Mouse (Mus musculus): ENCODE measurements at regions not wholly inside any gene's neighbourhood (a gene's known extent, or its start where the extent isn't known, plus 50 kb on each side); places are given as distances from the start of the nearest gene placed in this dataset.

DNA sequence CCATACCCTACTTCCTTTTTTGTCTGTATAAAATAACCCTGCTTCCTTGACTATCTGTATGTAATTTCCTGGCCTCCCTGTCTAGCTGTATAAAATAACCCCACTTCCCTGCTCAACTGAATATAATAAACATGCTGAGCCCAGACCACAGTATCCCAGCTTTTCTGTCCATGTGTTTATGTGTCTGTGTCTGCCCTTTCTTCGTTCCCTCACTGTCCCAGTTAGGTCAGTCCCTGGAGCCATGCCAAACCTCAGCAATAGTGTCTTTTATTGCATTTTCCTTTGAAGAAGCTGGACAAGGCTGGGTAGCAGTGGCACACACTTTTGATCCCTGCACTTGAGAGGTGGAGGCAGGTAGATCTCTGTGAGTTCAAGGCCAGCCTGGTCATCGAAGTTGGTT, 198.0 kb upstream of the Tac1 start:
- Histone ChIP-seq H3K79me2 (ENCODE audit: control insufficient read depth, insufficient read depth, low read length, poor library complexity) (no peaks in the 10 kb centered on the region), H3K27ac (ENCODE audit: control insufficient read depth, low read depth, low read length) (no peak overlapping the region), H3K4me3 (ENCODE audit: control insufficient read depth in 1 of 2, insufficient read depth in 1 of 2, low read depth in 2 of 2, low read length in 2 of 2) (no peak overlapping the region), H3K27me3 (ENCODE audit: control insufficient read depth in 1 of 2, insufficient read depth in 2 of 2, low read length in 2 of 2) (no peaks in the 10 kb centered on the region), H3K9ac (ENCODE audit: control insufficient read depth, low read depth, low read length, poor library complexity, severe bottlenecking) (no peak overlapping the region), H3K4me1 (ENCODE audit: control insufficient read depth in 1 of 2, insufficient read depth in 2 of 2, low read length in 2 of 2) (no peaks in the 10 kb centered on the region), H3K9me3 (replicated peaks; ENCODE audit: insufficient read depth, low read length) (no peaks in the 10 kb centered on the region), H3K36me3 (ENCODE audit: control insufficient read depth in 1 of 2, insufficient read depth in 2 of 2, low read length in 2 of 2) (no peaks in the 10 kb centered on the region)
- no peak for DNase-seq (ENCODE audit: low read depth, low spot score)
- TF ChIP-seq MAZ (IDR thresholded peaks at IDR 0.05; ENCODE audit: low read depth, low read length), result no peak
- TF ChIP-seq ELF1 (IDR thresholded peaks at IDR 0.05; ENCODE audit: low read depth, low read length), result no peak
- no peak for TF ChIP-seq MAFK (IDR thresholded peaks at IDR 0.05; ENCODE audit: borderline replicate concordance, low read depth, low read length)
- TF ChIP-seq ZNF384 (IDR thresholded peaks at IDR 0.05; ENCODE audit: low read depth, low read length), result no peak
- no peak for TF ChIP-seq CHD1 (IDR thresholded peaks at IDR 0.05; ENCODE audit: low read depth, low read length)
- no peak for TF ChIP-seq POLR2AphosphoS2 (IDR thresholded peaks at IDR 0.05; ENCODE audit: low read length)
- TF ChIP-seq KAT2A (conservative IDR thresholded peaks at IDR 0.05; ENCODE audit: low read depth, low read length), result no peak
- no peak for TF ChIP-seq MXI1 (IDR thresholded peaks at IDR 0.05; ENCODE audit: low read depth, low read length)
- no peak for TF ChIP-seq TAL1 (IDR thresholded peaks at IDR 0.05; ENCODE audit: low read length)
- TF ChIP-seq GABPA (IDR thresholded peaks at IDR 0.05; ENCODE audit: low read depth, low read length), result no peak
- no peak for TF ChIP-seq HCFC1 (IDR thresholded peaks at IDR 0.05; ENCODE audit: low read depth, low read length)
- TF ChIP-seq EP300 (IDR thresholded peaks at IDR 0.05; ENCODE audit: low read depth in 1 of 2, low read length in 2 of 2), result no peak
- TF ChIP-seq MEF2A (IDR thresholded peaks at IDR 0.05; ENCODE audit: extremely low read depth, insufficient replicate concordance, low read depth, low read length, poor library complexity, severe bottlenecking), result no peak
- no peak for TF ChIP-seq ETS1 (IDR thresholded peaks at IDR 0.05; ENCODE audit: low read depth, low read length)
- no peak for TF ChIP-seq CHD2 (IDR thresholded peaks at IDR 0.05; ENCODE audit: low read length)
- no peak for TF ChIP-seq GATA1 (IDR thresholded peaks at IDR 0.05; ENCODE audit: low read depth, low read length)
- no peak for TF ChIP-seq CTCF (IDR thresholded peaks at IDR 0.05 in 2 of 3, conservative IDR thresholded peaks at IDR 0.05 in 1 of 3; ENCODE audit: control insufficient read depth in 1 of 3, insufficient read depth in 1 of 3, low read depth in 2 of 3, low read length in 3 of 3, poor library complexity in 1 of 3, severe bottlenecking in 1 of 3)

DNA sequence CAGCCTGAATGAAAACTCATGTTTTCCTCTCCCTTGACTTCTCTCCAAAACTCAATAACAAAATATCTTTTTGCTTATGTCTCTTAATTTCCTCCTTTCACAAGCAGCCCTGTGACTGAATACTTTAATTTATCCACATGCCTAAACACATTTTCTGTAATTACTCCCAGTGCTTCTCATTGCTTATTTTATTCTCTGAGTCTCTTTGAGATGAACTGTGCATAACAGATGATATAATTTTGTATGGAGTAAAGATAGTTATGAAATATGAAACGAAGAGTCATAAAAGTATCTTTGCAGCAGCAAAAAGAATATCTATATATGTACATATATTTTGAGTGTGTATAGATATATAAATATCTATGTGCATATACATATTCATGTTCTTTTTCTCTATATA, 187.5 kb upstream of the Tac1 start:
- no peaks in the 10 kb centered on the region for H3K27me3 ChIP-seq (ENCODE audit: control insufficient read depth in 1 of 2, insufficient read depth in 2 of 2, low read length in 2 of 2)
- no peak overlapping the region for H3K4me3 ChIP-seq (ENCODE audit: control insufficient read depth in 1 of 2, insufficient read depth in 1 of 2, low read depth in 2 of 2, low read length in 2 of 2)
- no peaks in the 10 kb centered on the region for H3K79me2 ChIP-seq (ENCODE audit: control insufficient read depth, insufficient read depth, low read length, poor library complexity)
- no peak for DNase-seq (ENCODE audit: low read depth, low spot score)
- TF ChIP-seq ZKSCAN1 (IDR thresholded peaks at IDR 0.05; ENCODE audit: low read depth, low read length) (no peak), MXI1 (IDR thresholded peaks at IDR 0.05; ENCODE audit: low read depth, low read length) (no peak), ZMIZ1 (IDR thresholded peaks at IDR 0.05; ENCODE audit: low read depth, low read length) (no peak), GATA1 (IDR thresholded peaks at IDR 0.05; ENCODE audit: low read depth, low read length) (no peak), ZNF384 (IDR thresholded peaks at IDR 0.05; ENCODE audit: low read depth, low read length) (no peak), TBP (IDR thresholded peaks at IDR 0.05; ENCODE audit: low read depth, low read length) (no peak), NRF1 (IDR thresholded peaks at IDR 0.05; ENCODE audit: insufficient read depth, low read depth, low read length, poor library complexity, severe bottlenecking) (no peak), MAX (IDR thresholded peaks at IDR 0.05; ENCODE audit: low read length) (no peak), ZC3H11A (IDR thresholded peaks at IDR 0.05; ENCODE audit: low read depth, low read length) (no peak), CHD1 (IDR thresholded peaks at IDR 0.05; ENCODE audit: low read depth, low read length) (no peak), POLR2A (IDR thresholded peaks at IDR 0.05; ENCODE audit: control insufficient read depth in 1 of 2, insufficient read depth in 1 of 2, low read depth in 1 of 2, low read length in 2 of 2, poor library complexity in 1 of 2) (no peak), CTCF (IDR thresholded peaks at IDR 0.05 in 2 of 3, conservative IDR thresholded peaks at IDR 0.05 in 1 of 3; ENCODE audit: control insufficient read depth in 1 of 3, insufficient read depth in 1 of 3, low read depth in 2 of 3, low read length in 3 of 3, poor library complexity in 1 of 3, severe bottlenecking in 1 of 3) (no peak), USF1 (IDR thresholded peaks at IDR 0.05; ENCODE audit: low read depth, low read length) (no peak), ETS1 (IDR thresholded peaks at IDR 0.05; ENCODE audit: low read depth, low read length) (no peak), MAFK (IDR thresholded peaks at IDR 0.05; ENCODE audit: borderline replicate concordance, low read depth, low read length) (no peak), TCF12 (IDR thresholded peaks at IDR 0.05; ENCODE audit: low read depth, low read length) (no peak), SIN3A (IDR thresholded peaks at IDR 0.05; ENCODE audit: low read length) (no peak), GABPA (IDR thresholded peaks at IDR 0.05; ENCODE audit: low read depth, low read length) (no peak), UBTF (IDR thresholded peaks at IDR 0.05; ENCODE audit: borderline replicate concordance, insufficient read depth, low read depth, low read length) (no peak), RCOR1 (IDR thresholded peaks at IDR 0.05; ENCODE audit: low read depth, low read length) (no peak)
- no peak overlapping the region for H3K27ac ChIP-seq (ENCODE audit: control insufficient read depth, low read depth, low read length)
- H3K36me3 ChIP-seq (ENCODE audit: control insufficient read depth in 1 of 2, insufficient read depth in 2 of 2, low read length in 2 of 2), result no peaks in the 10 kb centered on the region
- no peaks in the 10 kb centered on the region for H3K4me1 ChIP-seq (ENCODE audit: control insufficient read depth in 1 of 2, insufficient read depth in 2 of 2, low read length in 2 of 2)
- H3K9me3 ChIP-seq (replicated peaks; ENCODE audit: insufficient read depth, low read length), result no peaks in the 10 kb centered on the region
- H3K9ac ChIP-seq (ENCODE audit: control insufficient read depth, low read depth, low read length, poor library complexity, severe bottlenecking), result no peak overlapping the region
